Mouse (Mus musculus) heart, embryonic 15.5 days (tissue): ENCODE measurements around the gene Gm43951. TPM values are rescaled to one million over a fixed set of nuclear protein-coding genes. Genes with fewer than 3 reads are reported as not detected.
A peak's percentile ranks its signal among the peaks of the same experiment; 100 is the strongest.

Experiments
- ATAC-seq: fragments of 200-750 bp; cut with Nextera tagmentation; replicated peaks from 2 replicates; pipeline ENCODE4 v1.8.0; 2017; ENCODE audit warnings: low read depth, moderate TSS enrichment; ENCODE audit not compliant: insufficient number of reproducible peaks, insufficient read depth, low FRiP score
- H3K27ac ChIP-seq: fragments of 300-500 bp; sonication (generic); 2 replicates; pipeline ENCODE4 v1.5.1; 2015; ENCODE audit warnings: mild to moderate bottlenecking, inconsistent platforms
- H3K27me3 ChIP-seq: fragments of 300-500 bp; sonication (generic); 2 replicates; pipeline ENCODE4 v1.6.1; 2015; ENCODE audit warnings: inconsistent platforms
- H3K36me3 ChIP-seq: fragments of 300-500 bp; sonication (generic); 2 replicates; pipeline ENCODE4 v1.6.1; 2015; ENCODE audit warnings: mild to moderate bottlenecking, inconsistent platforms
- H3K4me1 ChIP-seq: fragments of 300-500 bp; sonication (generic); replicated peaks from 2 replicates; pipeline ENCODE4 v1.6.1; 2015; ENCODE audit warnings: inconsistent platforms
- H3K4me2 ChIP-seq: fragments of 300-500 bp; sonication (generic); 2 replicates; pipeline ENCODE4 v1.6.1; 2015; ENCODE audit warnings: inconsistent platforms, mild to moderate bottlenecking, moderate library complexity
- H3K4me3 ChIP-seq: fragments of 300-500 bp; sonication (generic); 2 replicates; pipeline ENCODE4 v1.5.1; 2015; ENCODE audit warnings: mild to moderate bottlenecking, inconsistent platforms
- H3K9ac ChIP-seq: fragments of 300-500 bp; sonication (generic); 2 replicates; pipeline ENCODE4 v1.6.1; 2015; ENCODE audit warnings: mild to moderate bottlenecking, inconsistent platforms
- H3K9me3 ChIP-seq: fragments of 300-500 bp; sonication (generic); replicated peaks from 2 replicates; pipeline ENCODE4 v1.6.1; 2016; ENCODE audit warnings: inconsistent platforms
- WGBS: fragments of 180-500 bp; shearing (Covaris S2); methylation state at CpG from one replicate; pipeline ENCODE4 v1.1.7; 2015; ENCODE audit warnings: mixed read lengths; 5-methylcytosine and 5-hydroxymethylcytosine counted together
- polyA plus RNA-seq: library from polyadenylated mRNA; unstranded; fragments of >200 nt; fragmentation: Nextera tagmentation; extraction: Ambion mirVana; gene quantifications from 2 replicates; pipeline ENCODE4 v1.2.1, GENCODE M21; 2015

Gene Gm43951
- 0.09 and 0.23 TPM in 2 replicates for polyA plus RNA-seq

GRCm38 (mm10) chr11:72206341-72207203 is at the start of gene Gm43951:
Gm43951 (minus strand) TSS chr11:72206840.
- H3K9ac ChIP-seq, result peak within 1 kb of the TSS; percentile 82
- no peaks in the 10 kb centered on the region for H3K27me3 ChIP-seq
- no peaks in the 10 kb centered on the region for H3K9me3 ChIP-seq
- H3K36me3 ChIP-seq, result peaks cover 19% of the 10 kb centered on the region
- peak within 1 kb of the TSS; percentile 56 for H3K27ac ChIP-seq
- H3K4me3 ChIP-seq, result peak within 1 kb of the TSS; percentile 82
- peaks cover 19% of the 10 kb centered on the region for H3K4me1 ChIP-seq
- peak; percentile 36; the same call in 1 of the 2 replicates for ATAC-seq
- peak within 1 kb of the TSS; percentile 93 for H3K4me2 ChIP-seq
- under 1% methylated on average over 43 of the region's 43 CpGs for WGBS

- Histone ChIP-seq H3K9me3 (no peaks in the 10 kb centered on the region), H3K4me1 (no peaks in the 10 kb centered on the region), H3K4me2 (no peak overlapping the region), H3K27ac (no peak overlapping the region), H3K9ac (no peak overlapping the region), H3K4me3 (no peak overlapping the region), H3K36me3 (no peaks in the 10 kb centered on the region), H3K27me3 (peaks cover 6% of the 10 kb centered on the region; the same call in 1 of the 2 replicates)
- WGBS, result 69% methylated on average over 2 of the region's 2 CpGs
- ATAC-seq, result no peak
These were observed 49.8 kb upstream of the Gm43951 start for GRCm38 (mm10) chr11:72256441-72256840.

- peaks cover 6% of the 10 kb centered on the region; the same call in 1 of the 2 replicates for H3K27me3 ChIP-seq
- no peak overlapping the region for H3K4me2 ChIP-seq
- no peak overlapping the region for H3K27ac ChIP-seq
- ATAC-seq, result no peak
- 91% methylated on average over 4 of the region's 4 CpGs for WGBS
- H3K4me1 ChIP-seq, result no peaks in the 10 kb centered on the region
- H3K9me3 ChIP-seq, result no peaks in the 10 kb centered on the region
- no peak overlapping the region for H3K9ac ChIP-seq
- no peak overlapping the region for H3K4me3 ChIP-seq
- H3K36me3 ChIP-seq, result no peaks in the 10 kb centered on the region
These were observed 49.0 kb upstream of the Gm43951 start for GRCm38 (mm10) chr11:72255629-72256028.

- H3K27me3 ChIP-seq, result peaks cover 6% of the 10 kb centered on the region
- no peak overlapping the region for H3K27ac ChIP-seq
- no peak overlapping the region for H3K4me3 ChIP-seq
- no peak overlapping the region for H3K4me2 ChIP-seq
- no peaks in the 10 kb centered on the region for H3K36me3 ChIP-seq
- H3K4me1 ChIP-seq, result no peaks in the 10 kb centered on the region
- WGBS, result 71% methylated on average over 8 of the region's 8 CpGs
- H3K9ac ChIP-seq, result no peak overlapping the region
- ATAC-seq, result no peak
- H3K9me3 ChIP-seq, result no peaks in the 10 kb centered on the region
These were observed 38.6 kb upstream of the Gm43951 start for GRCm38 (mm10) chr11:72245196-72245753.

GRCm38 (mm10) chr11:72240062-72240860 is 33.6 kb upstream of the Gm43951 start:
- no peak overlapping the region for H3K27ac ChIP-seq
- no peak overlapping the region for H3K9ac ChIP-seq
- no peak overlapping the region for H3K4me2 ChIP-seq
- no peaks in the 10 kb centered on the region for H3K36me3 ChIP-seq
- H3K9me3 ChIP-seq, result no peaks in the 10 kb centered on the region
- ATAC-seq, result no peak
- H3K4me3 ChIP-seq, result no peak overlapping the region
- no peaks in the 10 kb centered on the region; the same call in none of the 2 replicates for H3K27me3 ChIP-seq
- 61% methylated on average over 4 of the region's 4 CpGs for WGBS
- H3K4me1 ChIP-seq, result no peaks in the 10 kb centered on the region

GRCm38 (mm10) chr11:72234013-72234412 is 27.4 kb upstream of the Gm43951 start:
- Histone ChIP-seq H3K4me1 (no peaks in the 10 kb centered on the region), H3K27me3 (no peaks in the 10 kb centered on the region)
- WGBS, result 60% methylated on average over 5 of the region's 5 CpGs

GRCm38 (mm10) chr11:72232991-72233390 is 26.4 kb upstream of the Gm43951 start:
- H3K9me3 ChIP-seq, result no peaks in the 10 kb centered on the region
- peaks cover 3% of the 10 kb centered on the region; the same call in 1 of the 2 replicates for H3K27me3 ChIP-seq
- no peaks in the 10 kb centered on the region for H3K36me3 ChIP-seq
- no peak overlapping the region for H3K9ac ChIP-seq
- H3K4me1 ChIP-seq, result no peaks in the 10 kb centered on the region
- H3K4me2 ChIP-seq, result no peak overlapping the region
- no peak overlapping the region for H3K4me3 ChIP-seq
- H3K27ac ChIP-seq, result no peak overlapping the region
- WGBS, result 76% methylated on average over 1 of the region's 1 CpGs
- no peak for ATAC-seq

More at GRCm38 (mm10) chr11:72234013-72234412, 27.4 kb upstream of the Gm43951 start:
- H3K9ac ChIP-seq, result no peak overlapping the region
- H3K4me2 ChIP-seq, result no peak overlapping the region
- ATAC-seq, result no peak
- H3K9me3 ChIP-seq, result no peaks in the 10 kb centered on the region
- no peak overlapping the region for H3K4me3 ChIP-seq
- H3K36me3 ChIP-seq, result no peaks in the 10 kb centered on the region
- no peak overlapping the region for H3K27ac ChIP-seq

GRCm38 (mm10) chr11:72232068-72232467 is 25.4 kb upstream of the Gm43951 start:
- H3K9ac ChIP-seq, result no peak overlapping the region
- H3K27ac ChIP-seq, result no peak overlapping the region
- H3K27me3 ChIP-seq, result peaks cover 3% of the 10 kb centered on the region; the same call in 1 of the 2 replicates
- H3K36me3 ChIP-seq, result no peaks in the 10 kb centered on the region
- WGBS, result 79% methylated on average over 7 of the region's 7 CpGs
- no peak overlapping the region for H3K4me2 ChIP-seq
- no peak for ATAC-seq
- H3K9me3 ChIP-seq, result no peaks in the 10 kb centered on the region
- no peak overlapping the region for H3K4me3 ChIP-seq
- no peaks in the 10 kb centered on the region for H3K4me1 ChIP-seq

GRCm38 (mm10) chr11:72228513-72228912 is 21.9 kb upstream of the Gm43951 start:
- Histone ChIP-seq H3K4me3 (no peak overlapping the region), H3K4me1 (0 out of 2 replicates have a peak, but pooled peaks cover 4% of the 10 kb centered on the region), H3K9me3 (no peaks in the 10 kb centered on the region), H3K27me3 (peaks cover 3% of the 10 kb centered on the region; the same call in 1 of the 2 replicates), H3K27ac (no peak overlapping the region), H3K9ac (no peak overlapping the region), H3K36me3 (no peaks in the 10 kb centered on the region), H3K4me2 (no peak overlapping the region)
- 87% methylated on average over 4 of the region's 4 CpGs for WGBS
- ATAC-seq, result no peak

GRCm38 (mm10) chr11:72226901-72227300 is 20.3 kb upstream of the Gm43951 start:
- Histone ChIP-seq H3K9me3 (no peaks in the 10 kb centered on the region), H3K27me3 (peaks cover 3% of the 10 kb centered on the region; the same call in 1 of the 2 replicates), H3K36me3 (no peaks in the 10 kb centered on the region), H3K4me1 (0 out of 2 replicates have a peak, but pooled peaks cover 4% of the 10 kb centered on the region), H3K27ac (no peak overlapping the region), H3K4me3 (no peak overlapping the region), H3K4me2 (no peak overlapping the region), H3K9ac (no peak overlapping the region)
- WGBS, result 80% methylated on average over 6 of the region's 6 CpGs
- ATAC-seq, result no peak
